Mouse (Mus musculus) intestine, postnatal 0 days (tissue): ENCODE results near the gene Acox2. TPM values are rescaled to one million over a fixed set of nuclear protein-coding genes. Genes with fewer than 3 reads are reported as not detected.

Experiments
- ATAC-seq: fragments of 200-750 bp; cut with Nextera tagmentation; 2 replicates; pipeline ENCODE4 v1.8.0; 2017; ENCODE audit warnings: mild to moderate bottlenecking, moderate TSS enrichment, moderate library complexity
- H3K27ac ChIP-seq: fragments of 300-500 bp; sonication (generic); 2 replicates; pipeline ENCODE4 v1.5.1; 2014; ENCODE audit warnings: mild to moderate bottlenecking, low read depth, low read length, moderate library complexity
- H3K27me3 ChIP-seq: fragments of 300-500 bp; sonication (generic); replicated peaks from 2 replicates; pipeline ENCODE4 v1.6.1; 2014; ENCODE audit warnings: low read length, mixed read lengths; ENCODE audit not compliant: control insufficient read depth, insufficient read depth
- H3K36me3 ChIP-seq: fragments of 300-500 bp; sonication (generic); 2 replicates; pipeline ENCODE4 v1.6.1; 2014; ENCODE audit warnings: mild to moderate bottlenecking, moderate library complexity; ENCODE audit not compliant: control insufficient read depth, insufficient read depth
- H3K4me1 ChIP-seq: fragments of 300-500 bp; sonication (generic); replicated peaks from 2 replicates; pipeline ENCODE4 v1.6.1; 2014; ENCODE audit warnings: antibody characterized with exemption, low read length, mixed read lengths; ENCODE audit not compliant: control insufficient read depth, insufficient read depth
- H3K4me2 ChIP-seq: fragments of 300-500 bp; sonication (generic); replicated peaks from 2 replicates; pipeline ENCODE4 v1.6.1; 2014; ENCODE audit warnings: low read depth, mild to moderate bottlenecking, moderate library complexity
- H3K4me3 ChIP-seq: fragments of 300-500 bp; sonication (generic); 2 replicates; pipeline ENCODE4 v1.5.1; 2014; ENCODE audit warnings: low read depth, low read length
- H3K9ac ChIP-seq: fragments of 300-500 bp; sonication (generic); 2 replicates; pipeline ENCODE4 v1.6.1; 2014; ENCODE audit warnings: mild to moderate bottlenecking, low read depth, low read length
- H3K9me3 ChIP-seq: fragments of 300-500 bp; sonication (generic); 2 replicates; pipeline ENCODE4 v1.6.1; 2016; ENCODE audit warnings: mixed run types; ENCODE audit not compliant: control insufficient read depth
- CTCF ChIP-seq: sonication (generic); IDR thresholded peaks from 2 replicates; pipeline ENCODE4 v1.5.1; 2016; ENCODE audit warnings: low read depth, mild to moderate bottlenecking, control low read depth, antibody characterized with exemption, moderate library complexity
- WGBS: fragments of 180-500 bp; shearing (Covaris S2); extraction: QIAGEN DNeasy Blood & Tissue Kit; methylation state at CpG from one replicate; pipeline ENCODE4 v1.1.7; 2014; 5-methylcytosine and 5-hydroxymethylcytosine counted together
- polyA plus RNA-seq: library from polyadenylated mRNA; unstranded; fragments of >200 nt; fragmentation: Nextera tagmentation; extraction: Ambion mirVana; gene quantifications from 2 replicates; pipeline ENCODE4 v1.2.1, GENCODE M21; 2015

Acox2 gene
- polyA plus RNA-seq, 1 experiment from 2014 or later, result 9.3 TPM

DNA sequence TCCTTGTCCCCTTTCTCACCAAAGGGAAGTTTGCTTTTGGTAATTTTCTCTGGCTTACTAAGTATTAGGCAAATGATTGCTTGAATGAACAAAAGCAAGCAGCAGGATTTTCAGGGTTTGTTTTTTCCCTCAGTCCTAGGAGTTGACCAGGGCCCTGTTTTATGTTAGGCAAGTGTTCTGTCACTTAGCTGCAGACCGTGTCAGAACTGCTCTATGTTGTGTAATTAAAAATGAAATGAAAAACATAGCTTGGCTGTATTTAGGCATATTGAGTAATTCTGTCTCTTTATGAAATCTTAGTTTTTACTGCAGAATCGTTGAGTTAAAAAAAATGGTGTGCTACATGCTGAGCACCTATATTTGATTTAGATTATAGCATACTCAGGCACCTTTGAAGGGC lies 34.3 kb downstream of the Acox2 start:
- no peaks in the 10 kb centered on the region for H3K4me1 ChIP-seq
- H3K9me3 ChIP-seq, result no peaks in the 10 kb centered on the region
- ATAC-seq, result no peak
- no peak overlapping the region for H3K4me3 ChIP-seq
- no peak overlapping the region for H3K27ac ChIP-seq
- H3K4me2 ChIP-seq, result no peak overlapping the region
- no peaks in the 10 kb centered on the region for H3K27me3 ChIP-seq
- no peak for TF ChIP-seq CTCF
- 72% methylated on average over 2 of the region's 2 CpGs for WGBS
- H3K36me3 ChIP-seq, result peaks cover 14% of the 10 kb centered on the region; the same call in 1 of the 2 replicates
- no peak overlapping the region for H3K9ac ChIP-seq

DNA sequence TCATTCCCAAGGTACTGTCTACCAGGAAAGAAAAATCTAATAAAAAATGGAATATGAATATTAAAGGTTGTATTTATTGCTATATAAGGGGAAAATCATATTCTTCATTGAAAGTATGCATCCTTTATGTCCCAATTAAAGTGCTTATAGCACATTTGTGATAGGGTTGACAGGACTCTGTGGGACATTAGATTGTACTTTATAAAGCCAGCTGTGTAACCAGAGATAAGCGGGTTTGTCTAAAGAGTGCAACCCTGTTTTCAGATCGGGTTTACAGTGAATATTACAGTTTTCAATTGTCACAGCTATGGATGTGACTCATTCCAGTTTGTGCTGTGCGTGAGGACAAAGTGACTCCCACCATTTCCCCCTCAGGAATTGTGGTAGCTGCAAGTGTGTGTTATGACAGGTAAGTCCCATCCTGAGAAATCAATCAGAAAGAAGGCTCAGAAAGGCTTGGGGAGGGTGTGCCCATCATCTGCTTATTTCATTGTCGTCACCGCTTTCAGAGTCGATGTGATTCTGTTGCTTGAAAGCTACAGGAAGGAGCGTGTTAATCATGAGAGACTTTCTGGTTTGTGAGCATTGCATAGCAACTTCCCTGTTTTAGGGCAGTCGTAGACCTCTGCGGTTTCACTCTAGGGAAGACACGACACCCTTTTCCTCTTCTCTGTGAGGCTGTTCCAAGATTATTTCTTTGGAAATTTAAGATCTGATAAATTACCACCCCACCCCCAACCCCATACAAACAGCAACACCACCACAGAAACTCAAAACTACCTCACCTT lies 35.5 kb downstream of the Acox2 start:
- H3K4me1 ChIP-seq, result no peaks in the 10 kb centered on the region
- TF ChIP-seq CTCF, result no peak
- H3K4me2 ChIP-seq, result no peak overlapping the region
- H3K4me3 ChIP-seq, result no peak overlapping the region
- ATAC-seq, result no peak
- H3K27me3 ChIP-seq, result no peaks in the 10 kb centered on the region
- H3K36me3 ChIP-seq, result peaks cover 14% of the 10 kb centered on the region; the same call in 1 of the 2 replicates
- no peak overlapping the region for H3K9ac ChIP-seq
- no peaks in the 10 kb centered on the region for H3K9me3 ChIP-seq
- WGBS, result 89% methylated on average over 10 of the region's 10 CpGs
- H3K27ac ChIP-seq, result no peak overlapping the region

DNA sequence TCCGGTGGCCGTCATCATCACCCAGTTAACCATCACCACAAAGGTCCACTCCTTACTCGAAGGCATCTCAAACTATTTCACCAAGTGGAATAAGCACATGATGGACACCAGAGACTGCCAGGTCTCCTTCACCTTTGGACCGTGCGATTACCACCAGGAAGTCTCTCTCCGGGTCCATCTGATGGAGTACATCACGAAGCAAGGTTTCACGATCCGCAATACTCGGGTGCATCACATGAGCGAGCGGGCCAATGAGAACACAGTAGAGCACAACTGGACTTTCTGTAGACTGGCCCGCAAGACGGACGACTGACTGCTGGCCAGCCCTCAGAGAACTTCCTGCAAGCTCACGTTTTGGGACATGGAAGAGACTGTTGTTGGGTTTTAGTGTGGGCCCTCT lies 36.6 kb downstream of the Acox2 start:
- Histone ChIP-seq H3K27ac (no peak overlapping the region), H3K9me3 (no peaks in the 10 kb centered on the region), H3K27me3 (no peaks in the 10 kb centered on the region), H3K4me3 (no peak overlapping the region), H3K9ac (no peak overlapping the region), H3K4me2 (no peak overlapping the region), H3K4me1 (no peaks in the 10 kb centered on the region), H3K36me3 (peaks cover 14% of the 10 kb centered on the region; the same call in 1 of the 2 replicates)
- 94% methylated on average over 16 of the region's 16 CpGs for WGBS
- no peak for TF ChIP-seq CTCF
- no peak for ATAC-seq

DNA sequence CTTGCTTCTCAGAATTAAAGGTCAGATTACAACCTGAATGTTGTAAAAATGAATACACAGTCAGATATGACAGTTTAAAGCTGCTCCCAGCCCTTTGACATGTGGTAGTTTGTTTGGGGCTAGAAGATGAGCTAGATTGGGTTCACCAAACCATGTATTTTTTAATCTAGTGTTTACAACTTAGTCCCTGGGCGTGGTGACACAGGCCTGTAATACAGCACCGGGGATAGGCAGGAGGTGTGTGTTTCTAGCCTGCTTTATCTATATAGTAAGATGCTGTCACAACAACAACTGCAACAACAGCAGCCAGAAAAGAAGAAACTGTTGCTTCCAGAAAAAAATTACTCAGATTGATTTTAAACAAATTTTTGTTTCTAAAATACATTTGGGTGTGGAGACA lies 38.2 kb downstream of the Acox2 start:
- TF ChIP-seq CTCF, result no peak
- Histone ChIP-seq H3K9ac (no peak overlapping the region), H3K4me1 (no peaks in the 10 kb centered on the region), H3K27ac (no peak overlapping the region), H3K27me3 (no peaks in the 10 kb centered on the region), H3K9me3 (no peaks in the 10 kb centered on the region), H3K4me2 (no peak overlapping the region), H3K4me3 (no peak overlapping the region), H3K36me3 (peaks cover 14% of the 10 kb centered on the region; the same call in 1 of the 2 replicates)
- ATAC-seq, result no peak
- WGBS, result 75% methylated on average over 2 of the region's 2 CpGs

- H3K9ac ChIP-seq, result no peak overlapping the region
- H3K36me3 ChIP-seq, result peaks cover 14% of the 10 kb centered on the region; the same call in 1 of the 2 replicates
- H3K4me2 ChIP-seq, result no peak overlapping the region
- H3K27ac ChIP-seq, result no peak overlapping the region
- H3K27me3 ChIP-seq, result no peaks in the 10 kb centered on the region
- no peak overlapping the region for H3K4me3 ChIP-seq
- ATAC-seq, result no peak
- peak; percentile 64 for TF ChIP-seq CTCF
- no peaks in the 10 kb centered on the region for H3K4me1 ChIP-seq
- H3K9me3 ChIP-seq, result no peaks in the 10 kb centered on the region
- WGBS, result 76% methylated on average over 7 of the region's 7 CpGs
Observed at GRCm38 (mm10) chr14:8220306-8220705, 38.8 kb downstream of the Acox2 start.

DNA sequence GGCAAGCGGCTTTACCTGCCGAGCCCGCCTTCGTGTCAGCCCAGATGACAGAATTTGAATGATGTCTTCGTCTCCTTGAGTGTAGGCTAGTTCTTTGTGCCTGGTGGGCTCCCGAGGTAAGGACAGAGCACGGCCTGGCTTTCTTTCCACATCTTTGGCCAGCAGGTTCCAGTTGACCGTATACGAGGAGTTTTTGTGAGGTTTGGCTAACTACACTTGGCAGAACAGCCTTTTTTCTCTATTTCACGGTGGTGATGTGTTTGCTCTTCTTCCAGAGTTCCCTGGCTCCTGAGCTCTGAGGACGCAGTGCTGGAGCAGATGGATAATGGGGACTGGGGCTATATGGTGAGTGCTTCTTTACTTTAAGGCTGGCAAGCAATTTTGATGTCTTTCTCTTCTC lies 39.3 kb downstream of the Acox2 start:
- H3K4me3 ChIP-seq, result no peak overlapping the region
- H3K27me3 ChIP-seq, result no peaks in the 10 kb centered on the region
- no peaks in the 10 kb centered on the region for H3K9me3 ChIP-seq
- no peak overlapping the region for H3K27ac ChIP-seq
- H3K36me3 ChIP-seq, result peaks cover 14% of the 10 kb centered on the region; the same call in 1 of the 2 replicates
- H3K4me1 ChIP-seq, result no peaks in the 10 kb centered on the region
- WGBS, result 91% methylated on average over 11 of the region's 11 CpGs
- H3K4me2 ChIP-seq, result no peak overlapping the region
- no peak for ATAC-seq
- TF ChIP-seq CTCF, result no peak
- H3K9ac ChIP-seq, result no peak overlapping the region
